Mouse (Mus musculus) cerebellum, adult 2 months (tissue): ENCODE measurements around the gene Mast2. TPM values are rescaled to one million over a fixed set of nuclear protein-coding genes. Genes with fewer than 3 reads are reported as not detected.

Experiments used
- DNase-seq, 2 experiments: peaks; one replicate each; pipeline ENCODE4 v3.0.0; 2021
- H3K27ac ChIP-seq: fragments of 200-500 bp; 2 replicates; pipeline ENCODE4 v1.5.1; 2012; ENCODE audit warnings: low read length, control low read depth, inconsistent platforms; ENCODE audit not compliant: insufficient read depth
- H3K27me3 ChIP-seq: fragments of 200-500 bp; 2 replicates; pipeline ENCODE4 v1.6.1; 2012; ENCODE audit warnings: inconsistent platforms, mild to moderate bottlenecking, low read length, moderate library complexity; ENCODE audit not compliant: control insufficient read depth, insufficient read depth
- H3K4me1 ChIP-seq: fragments of 200-500 bp; 2 replicates; pipeline ENCODE4 v1.6.1; 2011; ENCODE audit warnings: low read length; ENCODE audit not compliant: control insufficient read depth, insufficient read depth
- H3K4me3 ChIP-seq: fragments of 200-500 bp; replicated peaks from 2 replicates; pipeline ENCODE3; 2011; ENCODE audit warnings: mild to moderate bottlenecking, low read depth, low read length, control low read depth; ENCODE audit not compliant: insufficient read depth
- CTCF ChIP-seq: fragments of 200-500 bp; IDR thresholded peaks from 2 replicates; pipeline ENCODE4 v1.5.1; 2011; ENCODE audit warnings: low read depth, mild to moderate bottlenecking, control low read depth, low read length, moderate library complexity, borderline replicate concordance; ENCODE audit not compliant: insufficient read depth
- POLR2A ChIP-seq: fragments of 200-500 bp; IDR thresholded peaks from 2 replicates; pipeline ENCODE4 v1.6.1; 2011; ENCODE audit warnings: low read length, control low read depth, borderline replicate concordance; ENCODE audit not compliant: insufficient read depth
- WGBS: fragments of 180-500 bp; shearing (Covaris S2); methylation state at CpG from one replicate; pipeline ENCODE4 v1.1.7; 2018; 5-methylcytosine and 5-hydroxymethylcytosine counted together
- polyA plus RNA-seq: library from polyadenylated mRNA; depleted of rRNA; stranded (reverse); fragments of >200 nt; gene quantifications from 2 replicates; pipeline ENCODE4 v1.2.3, GENCODE M21; 2012

The Mast2 gene
- polyA plus RNA-seq, 1 experiment: 79.2 TPM

GRCm38 (mm10) chr4:116438561-116438960 lies 25.4 kb downstream of the Mast2 start:
- H3K27me3 ChIP-seq: no peaks in the 10 kb centered on the region
- H3K4me3 ChIP-seq: no peak overlapping the region
- H3K27ac ChIP-seq: no peak overlapping the region
- no peak for DNase-seq
- TF ChIP-seq CTCF: no peak
- TF ChIP-seq POLR2A: no peak
- H3K4me1 ChIP-seq: peaks cover 3% of the 10 kb centered on the region

GRCm38 (mm10) chr4:116435626-116436025 lies 28.4 kb downstream of the Mast2 start:
- DNase-seq: no peak
- no peak for TF ChIP-seq CTCF
- no peak for TF ChIP-seq POLR2A
- Histone ChIP-seq H3K27me3 (no peaks in the 10 kb centered on the region), H3K4me1 (no peaks in the 10 kb centered on the region), H3K27ac (no peak overlapping the region), H3K4me3 (no peak overlapping the region)
- WGBS: 97% methylated on average over 4 of the region's 4 CpGs

- Histone ChIP-seq H3K27ac (no peak overlapping the region), H3K4me1 (no peaks in the 10 kb centered on the region), H3K4me3 (no peak overlapping the region), H3K27me3 (no peaks in the 10 kb centered on the region)
- no peak for DNase-seq
- WGBS: 82% methylated on average over 1 of the region's 1 CpGs
- no peak for TF ChIP-seq CTCF
Measured at GRCm38 (mm10) chr4:116422186-116422585, 41.8 kb downstream of the Mast2 start.

- H3K27ac ChIP-seq: no peak overlapping the region
- TF ChIP-seq CTCF (no peak), POLR2A (no peak)
- H3K4me1 ChIP-seq: no peaks in the 10 kb centered on the region
- no peak overlapping the region for H3K4me3 ChIP-seq
- no peaks in the 10 kb centered on the region for H3K27me3 ChIP-seq
- no peak for DNase-seq
- WGBS: 32% methylated on average over 3 of the region's 3 CpGs
Measured at GRCm38 (mm10) chr4:116421170-116421569, 42.8 kb downstream of the Mast2 start.

GRCm38 (mm10) chr4:116412993-116413392 lies 51.0 kb downstream of the Mast2 start:
- no peaks in the 10 kb centered on the region for H3K27me3 ChIP-seq
- no peak overlapping the region for H3K27ac ChIP-seq
- TF ChIP-seq CTCF: no peak
- TF ChIP-seq POLR2A: no peak
- WGBS: 90% methylated on average over 1 of the region's 1 CpGs
- no peak overlapping the region for H3K4me3 ChIP-seq
- DNase-seq: no peak
- H3K4me1 ChIP-seq: no peaks in the 10 kb centered on the region

- TF ChIP-seq CTCF (no peak), POLR2A (no peak)
- no peak overlapping the region for H3K27ac ChIP-seq
- DNase-seq: no peak
Measured at GRCm38 (mm10) chr4:116411401-116411800, 52.6 kb downstream of the Mast2 start.

GRCm38 (mm10) chr4:116406668-116407067 lies 57.3 kb downstream of the Mast2 start:
- TF ChIP-seq CTCF (no peak), POLR2A (no peak)
- 69% methylated on average over 2 of the region's 2 CpGs for whole genome bisulfite sequencing
- H3K27ac ChIP-seq: no peak overlapping the region

More at GRCm38 (mm10) chr4:116411401-116411800, 52.6 kb downstream of the Mast2 start:
- no peaks in the 10 kb centered on the region; the same call in 1 of the 2 replicates for H3K4me1 ChIP-seq
- H3K4me3 ChIP-seq: no peak overlapping the region
- H3K27me3 ChIP-seq: no peaks in the 10 kb centered on the region

GRCm38 (mm10) chr4:116405955-116406351 lies 58.0 kb downstream of the Mast2 start:
- DNase-seq: peak; percentile 45 to 49
- H3K4me3 ChIP-seq: peak overlapping the region; percentile 58
- H3K27ac ChIP-seq: peak overlapping the region; percentile 11; the same call in 1 of the 2 replicates
- no peaks in the 10 kb centered on the region; the same call in 1 of the 2 replicates for H3K4me1 ChIP-seq
- H3K27me3 ChIP-seq: no peaks in the 10 kb centered on the region; the same call in 1 of the 2 replicates
- WGBS: 0% methylated on average over 8 of the region's 8 CpGs
- TF ChIP-seq POLR2A: no peak
- TF ChIP-seq CTCF: no peak

More at GRCm38 (mm10) chr4:116406668-116407067, 57.3 kb downstream of the Mast2 start:
- H3K27me3 ChIP-seq: no peaks in the 10 kb centered on the region; the same call in 1 of the 2 replicates
- DNase-seq: no peak
- H3K4me3 ChIP-seq: no peak overlapping the region
- no peaks in the 10 kb centered on the region; the same call in 1 of the 2 replicates for H3K4me1 ChIP-seq
